Mouse (Mus musculus) cerebellum, adult 11-12 months (tissue): ENCODE data around the gene Cdkn1b.

Source experiments
- DNase-seq: peaks from one replicate; pipeline ENCODE4 v3.0.0; 2022

Cdkn1b gene

GRCm38 (mm10) chr6:134930383-134930782 lies 10.2 kb downstream of the Cdkn1b start:
- DNase-seq = no peak

- no peak for DNase-seq
These were observed 10.9 kb downstream of the Cdkn1b start for GRCm38 (mm10) chr6:134931146-134931545.

GRCm38 (mm10) chr6:134932486-134933206 lies 12.4 kb downstream of the Cdkn1b start:
- DNase-seq = no peak

GRCm38 (mm10) chr6:134933207-134933558 lies 13.0 kb downstream of the Cdkn1b start:
- no peak for DNase-seq

- DNase-seq = no peak
These were observed 14.1 kb downstream of the Cdkn1b start for GRCm38 (mm10) chr6:134934305-134934704.

GRCm38 (mm10) chr6:134939781-134940180 lies 19.6 kb downstream of the Cdkn1b start:
- no peak for DNase-seq

GRCm38 (mm10) chr6:134943759-134944407 lies 23.7 kb downstream of the Cdkn1b start:
- DNase-seq = no peak

GRCm38 (mm10) chr6:134946054-134946453 lies 25.9 kb downstream of the Cdkn1b start:
- no peak for DNase-seq

GRCm38 (mm10) chr6:134946858-134947257 lies 26.7 kb downstream of the Cdkn1b start:
- no peak for DNase-seq

- peak; percentile 56 for DNase-seq
These were observed 27.3 kb downstream of the Cdkn1b start for GRCm38 (mm10) chr6:134947311-134948087.

- no peak for DNase-seq
These were observed 28.4 kb downstream of the Cdkn1b start for GRCm38 (mm10) chr6:134948522-134949061.

- DNase-seq = no peak
These were observed 29.0 kb downstream of the Cdkn1b start for GRCm38 (mm10) chr6:134949241-134949640.

- DNase-seq = no peak
These were observed 31.2 kb downstream of the Cdkn1b start for GRCm38 (mm10) chr6:134951364-134951763.

GRCm38 (mm10) chr6:134953976-134954375 lies 33.8 kb downstream of the Cdkn1b start:
- DNase-seq = no peak

GRCm38 (mm10) chr6:134956388-134956787 lies 36.2 kb downstream of the Cdkn1b start:
- no peak for DNase-seq

GRCm38 (mm10) chr6:134961286-134961685 lies 41.1 kb downstream of the Cdkn1b start:
- no peak for DNase-seq

GRCm38 (mm10) chr6:134961858-134962517 lies 41.8 kb downstream of the Cdkn1b start:
- DNase-seq = no peak

- no peak for DNase-seq
These were observed 42.3 kb downstream of the Cdkn1b start for GRCm38 (mm10) chr6:134962518-134962893.

GRCm38 (mm10) chr6:134963910-134964309 lies 43.7 kb downstream of the Cdkn1b start:
- no peak for DNase-seq

- DNase-seq = no peak
These were observed 46.5 kb downstream of the Cdkn1b start for GRCm38 (mm10) chr6:134966681-134967080.

- no peak for DNase-seq
These were observed 48.1 kb downstream of the Cdkn1b start for GRCm38 (mm10) chr6:134968326-134968725.

GRCm38 (mm10) chr6:134969498-134969897 lies 49.3 kb downstream of the Cdkn1b start:
- DNase-seq = no peak

- no peak for DNase-seq
These were observed 51.9 kb downstream of the Cdkn1b start for GRCm38 (mm10) chr6:134972096-134972495.
